Mouse (Mus musculus): ENCODE results near the gene Rmnd5a. TPM values are rescaled to one million over a fixed set of nuclear protein-coding genes. Genes with fewer than 3 reads are reported as not detected.

The Rmnd5a gene
- total and polyA plus RNA-seq, 3 experiments = 22.6 to 497 (median 23.3) TPM

- Histone ChIP-seq H3K27ac (ENCODE audit: control insufficient read depth, low read depth, low read length) (no peak overlapping the region), H3K27me3 (ENCODE audit: control insufficient read depth in 1 of 2, insufficient read depth in 2 of 2, low read length in 2 of 2) (peaks cover 0 to 5% of the 10 kb centered on the region in 2 experiments; a peak in 3 of 4 replicates), H3K36me3 (ENCODE audit: control insufficient read depth in 1 of 2, insufficient read depth in 2 of 2, low read length in 2 of 2) (no peaks in the 10 kb centered on the region), H3K79me2 (ENCODE audit: control insufficient read depth, insufficient read depth, low read length, poor library complexity) (no peaks in the 10 kb centered on the region), H3K4me1 (ENCODE audit: control insufficient read depth in 1 of 2, insufficient read depth in 2 of 2, low read length in 2 of 2) (no peaks in the 10 kb centered on the region), H3K4me3 (ENCODE audit: control insufficient read depth in 1 of 2, insufficient read depth in 1 of 2, low read depth in 2 of 2, low read length in 2 of 2) (no peak overlapping the region), H3K9me3 (replicated peaks; ENCODE audit: insufficient read depth, low read length) (no peaks in the 10 kb centered on the region), H3K9ac (ENCODE audit: control insufficient read depth, low read depth, low read length, poor library complexity, severe bottlenecking) (no peak overlapping the region)
- TF ChIP-seq USF2 (IDR thresholded peaks at IDR 0.05; ENCODE audit: borderline replicate concordance in 1 of 2, insufficient read depth in 1 of 2, low read depth in 1 of 2, low read length in 2 of 2) (no peak), ZKSCAN1 (IDR thresholded peaks at IDR 0.05; ENCODE audit: low read depth, low read length) (no peak), CHD2 (IDR thresholded peaks at IDR 0.05; ENCODE audit: low read length) (no peak), SIN3A (IDR thresholded peaks at IDR 0.05; ENCODE audit: low read length) (no peak), SMC3 (IDR thresholded peaks at IDR 0.05; ENCODE audit: low read depth, low read length) (no peak), HCFC1 (IDR thresholded peaks at IDR 0.05; ENCODE audit: low read depth, low read length) (no peak), POLR2AphosphoS5 (IDR thresholded peaks at IDR 0.05; ENCODE audit: borderline replicate concordance, low read depth, low read length) (no peak), RCOR1 (IDR thresholded peaks at IDR 0.05; ENCODE audit: low read depth, low read length) (no peak), GATA1 (IDR thresholded peaks at IDR 0.05; ENCODE audit: low read depth, low read length) (no peak), NELFE (IDR thresholded peaks at IDR 0.05; ENCODE audit: low read depth, low read length) (no peak), USF1 (IDR thresholded peaks at IDR 0.05; ENCODE audit: low read depth, low read length) (no peak), BHLHE40 (IDR thresholded peaks at IDR 0.05; ENCODE audit: borderline replicate concordance, low read depth, low read length) (no peak), ETS1 (IDR thresholded peaks at IDR 0.05; ENCODE audit: low read depth, low read length) (no peak), ZC3H11A (IDR thresholded peaks at IDR 0.05; ENCODE audit: low read depth, low read length) (no peak)
- no peak for DNase-seq (ENCODE audit: low read depth, low spot score)
Measured at GRCm38 (mm10) chr6:71374311-71374829, 66.1 kb downstream of the Rmnd5a start.

GRCm38 (mm10) chr6:71373249-71373775 is 67.1 kb downstream of the Rmnd5a start, which contains the start of gene Cd8a:
Gene Cd8a, plus strand, starts transcription at chr6:71373427.
- no peak for TF ChIP-seq RCOR1 (IDR thresholded peaks at IDR 0.05; ENCODE audit: low read depth, low read length)
- TF ChIP-seq POLR2AphosphoS5 (IDR thresholded peaks at IDR 0.05; ENCODE audit: borderline replicate concordance, low read depth, low read length) = no peak
- no peak for TF ChIP-seq ETS1 (IDR thresholded peaks at IDR 0.05; ENCODE audit: low read depth, low read length)
- TF ChIP-seq NELFE (IDR thresholded peaks at IDR 0.05; ENCODE audit: low read depth, low read length) = no peak
- TF ChIP-seq CHD1 (IDR thresholded peaks at IDR 0.05; ENCODE audit: low read depth, low read length) = no peak
- TF ChIP-seq ZMIZ1 (IDR thresholded peaks at IDR 0.05; ENCODE audit: low read depth, low read length) = no peak
- TF ChIP-seq ZC3H11A (IDR thresholded peaks at IDR 0.05; ENCODE audit: low read depth, low read length) = no peak

More at GRCm38 (mm10) chr6:71373249-71373775, 67.1 kb downstream of the Rmnd5a start, which contains the start of gene Cd8a:
- Histone ChIP-seq H3K9me3 (replicated peaks; ENCODE audit: insufficient read depth, low read length) (no peaks in the 10 kb centered on the region), H3K27me3 (ENCODE audit: control insufficient read depth in 1 of 2, insufficient read depth in 2 of 2, low read length in 2 of 2) (peaks cover 0 to 4% of the 10 kb centered on the region in 2 experiments; a peak in 3 of 4 replicates), H3K4me1 (ENCODE audit: control insufficient read depth in 1 of 2, insufficient read depth in 2 of 2, low read length in 2 of 2) (no peaks in the 10 kb centered on the region), H3K9ac (ENCODE audit: control insufficient read depth, low read depth, low read length, poor library complexity, severe bottlenecking) (no peak within 1 kb of the TSS), H3K79me2 (ENCODE audit: control insufficient read depth, insufficient read depth, low read length, poor library complexity) (no peaks in the 10 kb centered on the region), H3K27ac (ENCODE audit: control insufficient read depth, low read depth, low read length) (no peak within 1 kb of the TSS), H3K4me3 (ENCODE audit: control insufficient read depth in 1 of 2, insufficient read depth in 1 of 2, low read depth in 2 of 2, low read length in 2 of 2) (no peak within 1 kb of the TSS), H3K36me3 (ENCODE audit: control insufficient read depth in 1 of 2, insufficient read depth in 2 of 2, low read length in 2 of 2) (no peaks in the 10 kb centered on the region)
- DNase-seq (ENCODE audit: low read depth, low spot score) = no peak
